Comparison of ENCODE assay signal across 12 mouse cellular contexts in genomic region chr5:140634798-140635722, GRCm38 (mm10).
"Had no signal": no experiment of that assay in that cellular context is flagged by ENCODE, and none has a peak within 500 bp of the region (broad histone marks: within the 10 kb centered on the region; RNA-seq: fewer than 3 reads in every experiment).

No protein-coding gene starts in this region.

- H3K9ac ChIP-seq: limb, embryonic 13.5 days; liver, embryonic 14.5 days; midbrain, embryonic 13.5 days; stomach, embryonic 15.5 days had no signal

- H3K27me3 ChIP-seq: limb, embryonic 13.5 days; midbrain, embryonic 13.5 days; stomach, embryonic 15.5 days had no signal

- H3K9me3 ChIP-seq: limb, embryonic 13.5 days; midbrain, embryonic 13.5 days; stomach, embryonic 15.5 days had no signal

- H3K4me1 ChIP-seq: stomach, embryonic 15.5 days had no signal

- H3K27ac ChIP-seq: kidney, postnatal 0 days; limb, embryonic 13.5 days; liver, embryonic 14.5 days; midbrain, embryonic 13.5 days; stomach, embryonic 15.5 days had no signal

- H3K4me3 ChIP-seq: limb, embryonic 13.5 days; midbrain, embryonic 13.5 days; stomach, embryonic 15.5 days had no signal

- ATAC-seq: lung, postnatal 0 days; midbrain, embryonic 13.5 days had no signal

- H3K4me2 ChIP-seq: limb, embryonic 13.5 days; midbrain, embryonic 13.5 days; stomach, embryonic 15.5 days had no signal

- DNase-seq: kidney, adult 9 months; kidney, postnatal 36 days; left cerebral cortex, postnatal 4 days; lung, adult 2 months; lung, postnatal 36 days; thymus, adult 2 months had no signal
